Mouse (Mus musculus): Measurements from ENCODE around the gene Prtg. TPM values are rescaled to one million over a fixed set of nuclear protein-coding genes. Genes with fewer than 3 reads are reported as not detected.

The Prtg gene
- polyA plus RNA-seq, 1 experiment from 2014 or later, result 4.4 TPM

DNA sequence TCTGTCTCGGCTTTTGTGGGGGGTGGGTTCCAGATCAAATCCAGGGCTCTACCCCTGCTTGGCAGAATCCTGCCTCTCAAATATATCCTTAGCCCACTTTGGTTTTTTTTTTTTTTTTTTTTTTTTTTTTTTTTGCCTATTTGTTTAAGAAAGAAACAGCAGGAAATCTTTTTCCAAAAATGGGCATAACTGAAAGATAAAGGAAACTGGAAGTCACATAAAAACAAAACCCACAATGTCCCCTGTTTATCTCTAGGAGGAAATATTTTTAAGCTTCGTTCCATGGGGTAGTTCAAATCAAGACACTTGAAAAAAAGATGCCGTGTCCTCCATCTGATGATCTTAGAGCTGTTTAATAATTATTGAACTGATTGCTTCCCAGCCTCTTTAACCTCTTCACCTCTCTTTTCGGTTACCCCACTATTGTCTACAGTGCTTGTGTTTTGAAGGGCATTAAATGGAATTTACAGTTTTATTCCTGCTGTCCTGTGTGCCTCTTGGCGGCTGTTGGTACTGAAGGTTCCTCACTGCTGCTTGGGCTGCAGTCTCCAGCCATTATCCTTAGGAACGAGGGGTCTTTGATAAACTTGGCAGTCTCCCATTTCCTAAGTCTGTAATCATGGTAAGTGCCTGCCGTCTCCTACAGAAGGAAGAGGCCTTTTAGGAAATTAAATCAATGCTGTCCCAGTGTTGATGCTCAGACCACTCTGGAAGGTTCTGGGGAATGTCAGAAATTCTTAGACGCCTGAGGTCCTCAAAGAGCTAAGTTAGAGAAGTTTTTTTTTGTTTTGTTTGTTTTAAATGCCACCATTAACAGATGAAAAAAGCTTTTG lies 65.8 kb downstream of the Prtg start:
- H3K9ac ChIP-seq (ENCODE audit: low read length), result no peak overlapping the region
- H3K36me3 ChIP-seq (ENCODE audit: control insufficient read depth, insufficient read depth, low read length), result no peaks in the 10 kb centered on the region
- no peak overlapping the region for H3K4me3 ChIP-seq (ENCODE audit: low read depth, low read length)
- H3K4me2 ChIP-seq (ENCODE audit: low read depth), result no peak overlapping the region; the same call in 1 of the 2 replicates
- no peak for ATAC-seq (ENCODE audit: insufficient read depth, low FRiP score, low TSS enrichment)
- H3K27ac ChIP-seq (ENCODE audit: low read depth, low read length), result peak overlapping the region; percentile 5
- no peaks in the 10 kb centered on the region for H3K27me3 ChIP-seq (ENCODE audit: control insufficient read depth, insufficient read depth, low read length)
- no peak for DNase-seq (ENCODE audit: low spot score)
- WGBS, result 17% methylated on average over 8 of the region's 8 CpGs
- H3K4me1 ChIP-seq (ENCODE audit: control insufficient read depth, insufficient read depth, low read length), result peaks cover 16% of the 10 kb centered on the region
- no peaks in the 10 kb centered on the region for H3K9me3 ChIP-seq (ENCODE audit: control insufficient read depth, low read length)

DNA sequence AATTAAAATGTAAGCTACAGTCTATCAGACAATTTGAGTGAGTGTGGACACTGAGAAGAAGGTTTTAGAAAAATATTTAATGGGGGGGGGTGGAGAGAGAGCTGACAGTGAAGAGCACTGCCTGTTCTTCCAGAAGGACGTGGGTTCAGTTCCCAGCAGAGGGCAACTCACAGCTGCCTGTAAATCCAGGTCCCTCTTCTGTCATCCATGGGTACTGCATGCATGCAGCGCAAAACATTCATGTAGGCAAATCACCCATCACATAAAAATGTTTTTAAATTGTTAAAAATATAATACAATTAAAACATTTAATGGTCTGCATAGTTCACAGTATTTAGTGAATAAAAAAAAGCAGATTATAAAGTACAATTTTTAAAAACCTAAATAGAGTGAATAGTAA lies 69.2 kb downstream of the Prtg start:
- no peak overlapping the region for H3K27ac ChIP-seq (ENCODE audit: low read depth, low read length)
- H3K27me3 ChIP-seq (ENCODE audit: control insufficient read depth, insufficient read depth, low read length), result no peaks in the 10 kb centered on the region
- peaks cover 47% of the 10 kb centered on the region for H3K4me1 ChIP-seq (ENCODE audit: control insufficient read depth, insufficient read depth, low read length)
- ATAC-seq (ENCODE audit: insufficient read depth, low FRiP score, low TSS enrichment) (no peak), DNase-seq (ENCODE audit: low spot score) (no peak)
- H3K9me3 ChIP-seq (ENCODE audit: control insufficient read depth, low read length), result no peaks in the 10 kb centered on the region
- no peaks in the 10 kb centered on the region for H3K36me3 ChIP-seq (ENCODE audit: control insufficient read depth, insufficient read depth, low read length)
- H3K9ac ChIP-seq (ENCODE audit: low read length), result no peak overlapping the region
- WGBS, result 89% methylated on average over 2 of the region's 2 CpGs
- H3K4me3 ChIP-seq (ENCODE audit: low read depth, low read length), result no peak overlapping the region
- no peak overlapping the region for H3K4me2 ChIP-seq (ENCODE audit: low read depth)

DNA sequence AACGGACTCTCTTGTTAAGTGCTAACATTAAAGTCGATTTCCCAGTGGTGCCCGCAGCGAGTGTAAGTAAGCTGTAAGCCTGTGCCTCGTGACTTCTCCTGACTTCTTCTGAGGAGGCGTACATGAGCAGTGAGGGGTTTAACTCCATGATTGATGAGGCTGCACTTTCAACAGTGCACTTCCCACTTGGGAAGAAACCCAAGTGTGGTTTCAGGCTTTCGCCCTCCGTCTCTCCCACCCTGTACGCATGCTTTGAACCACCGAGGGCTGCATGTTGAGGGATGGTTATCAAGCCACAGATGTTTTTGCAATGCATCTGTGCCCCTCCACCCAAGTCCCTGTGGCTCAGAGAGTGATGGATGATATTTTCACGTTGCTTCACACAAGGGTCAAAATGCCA lies 71.2 kb downstream of the Prtg start:
- Histone ChIP-seq H3K27ac (ENCODE audit: low read depth, low read length) (peak overlapping the region; percentile 54), H3K4me3 (ENCODE audit: low read depth, low read length) (no peak overlapping the region), H3K4me2 (ENCODE audit: low read depth) (0 out of 2 replicates have a peak overlapping the region, but pooled peaks have one; percentile 10), H3K9me3 (ENCODE audit: control insufficient read depth, low read length) (no peaks in the 10 kb centered on the region), H3K9ac (ENCODE audit: low read length) (no peak overlapping the region), H3K27me3 (ENCODE audit: control insufficient read depth, insufficient read depth, low read length) (no peaks in the 10 kb centered on the region), H3K4me1 (ENCODE audit: control insufficient read depth, insufficient read depth, low read length) (peaks cover 43% of the 10 kb centered on the region), H3K36me3 (ENCODE audit: control insufficient read depth, insufficient read depth, low read length) (no peaks in the 10 kb centered on the region)
- 7% methylated on average over 11 of the region's 11 CpGs for WGBS
- DNase-seq (ENCODE audit: low spot score), result peak; percentile 75
- ATAC-seq (ENCODE audit: insufficient read depth, low FRiP score, low TSS enrichment), result peak; percentile 50

DNA sequence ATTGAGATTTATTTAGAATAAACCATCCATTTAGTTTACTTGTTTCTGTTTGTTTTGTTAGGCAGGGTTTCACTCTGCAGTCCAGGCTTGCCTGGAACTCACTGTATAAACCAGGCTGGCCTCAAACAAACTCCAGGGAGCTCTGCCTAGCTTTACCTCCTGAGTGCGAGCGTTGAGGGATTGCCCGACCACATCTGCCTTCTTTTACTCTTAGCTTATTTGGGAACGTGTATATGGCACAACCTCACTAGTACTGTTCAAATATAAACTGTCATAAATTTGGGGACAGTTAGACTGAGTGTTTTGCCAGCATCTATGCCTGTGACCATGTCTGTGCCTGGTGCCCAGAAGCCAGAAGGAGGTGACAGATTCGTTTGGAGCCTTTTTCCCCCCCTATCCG lies 72.0 kb downstream of the Prtg start:
- DNase-seq (ENCODE audit: low spot score) (no peak), ATAC-seq (ENCODE audit: insufficient read depth, low FRiP score, low TSS enrichment) (no peak)
- H3K4me1 ChIP-seq (ENCODE audit: control insufficient read depth, insufficient read depth, low read length), result peaks cover 43% of the 10 kb centered on the region
- no peaks in the 10 kb centered on the region for H3K27me3 ChIP-seq (ENCODE audit: control insufficient read depth, insufficient read depth, low read length)
- H3K9ac ChIP-seq (ENCODE audit: low read length), result no peak overlapping the region
- no peaks in the 10 kb centered on the region for H3K9me3 ChIP-seq (ENCODE audit: control insufficient read depth, low read length)
- H3K4me2 ChIP-seq (ENCODE audit: low read depth), result no peak overlapping the region
- H3K36me3 ChIP-seq (ENCODE audit: control insufficient read depth, insufficient read depth, low read length), result no peaks in the 10 kb centered on the region
- 36% methylated on average over 6 of the region's 6 CpGs for WGBS
- no peak overlapping the region for H3K4me3 ChIP-seq (ENCODE audit: low read depth, low read length)
- 0 out of 2 replicates have a peak overlapping the region, but pooled peaks have one; percentile 40 for H3K27ac ChIP-seq (ENCODE audit: low read depth, low read length)

DNA sequence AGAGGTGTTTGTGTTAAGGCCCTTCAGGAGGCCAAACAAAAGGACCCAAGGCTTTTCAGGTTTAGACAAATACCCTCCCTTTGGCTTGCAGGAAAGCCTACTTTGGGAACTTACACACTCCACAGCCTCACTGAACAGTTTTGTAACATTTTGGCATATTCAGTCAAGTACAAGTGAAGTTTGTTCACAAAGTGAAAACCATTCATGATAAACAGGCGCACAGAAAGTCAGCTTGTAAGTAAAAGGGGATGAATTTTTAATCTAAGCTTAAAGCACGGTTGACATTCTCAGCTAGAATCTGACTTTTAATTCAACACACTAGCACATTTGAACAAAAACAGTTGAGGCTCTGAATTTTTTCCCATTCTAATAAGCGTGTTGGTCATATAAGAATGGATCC lies 72.9 kb downstream of the Prtg start:
- Histone ChIP-seq H3K9me3 (ENCODE audit: control insufficient read depth, low read length) (no peaks in the 10 kb centered on the region), H3K27ac (ENCODE audit: low read depth, low read length) (no peak overlapping the region; the same call in 1 of the 2 replicates), H3K4me1 (ENCODE audit: control insufficient read depth, insufficient read depth, low read length) (peaks cover 43% of the 10 kb centered on the region), H3K4me2 (ENCODE audit: low read depth) (no peak overlapping the region), H3K36me3 (ENCODE audit: control insufficient read depth, insufficient read depth, low read length) (no peaks in the 10 kb centered on the region), H3K9ac (ENCODE audit: low read length) (no peak overlapping the region), H3K27me3 (ENCODE audit: control insufficient read depth, insufficient read depth, low read length) (no peaks in the 10 kb centered on the region), H3K4me3 (ENCODE audit: low read depth, low read length) (no peak overlapping the region)
- ATAC-seq (ENCODE audit: insufficient read depth, low FRiP score, low TSS enrichment) (no peak), DNase-seq (ENCODE audit: low spot score) (no peak)
- 59% methylated on average over 3 of the region's 3 CpGs for WGBS

DNA sequence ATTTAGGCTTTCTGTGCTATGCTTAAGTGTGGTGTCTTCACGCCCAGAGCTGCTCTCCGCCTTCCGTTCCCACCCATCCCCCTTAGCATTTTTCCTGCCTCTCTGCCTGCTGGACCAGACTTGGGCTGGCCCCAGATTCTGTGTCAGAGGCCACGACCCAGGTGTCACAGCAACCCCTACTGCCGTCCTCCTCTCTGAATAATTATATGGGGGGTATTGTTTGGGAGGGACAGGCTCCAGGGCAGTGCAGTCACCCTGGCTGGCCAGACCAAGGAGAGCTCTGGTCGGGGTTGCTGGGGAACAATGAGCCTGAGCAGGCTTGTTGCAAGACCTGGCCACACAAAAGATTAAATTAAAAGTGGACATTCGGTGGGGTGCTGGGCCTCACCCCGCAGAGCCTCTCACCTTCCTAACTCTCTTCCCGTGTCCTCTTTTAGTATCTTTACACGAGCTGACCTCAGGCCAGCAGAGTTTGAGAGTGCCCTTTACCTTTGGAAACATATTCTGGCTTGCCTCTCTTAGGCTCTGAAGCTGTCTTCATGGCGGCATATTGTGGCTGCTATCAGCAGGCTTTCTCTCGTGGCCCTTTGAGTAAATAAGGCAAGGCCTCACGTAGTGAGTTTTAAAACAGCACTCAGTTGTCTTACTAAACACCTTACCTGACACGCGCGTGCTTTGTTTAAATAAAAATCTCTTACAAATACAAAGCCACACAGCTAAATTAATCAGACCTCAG lies 73.7 kb downstream of the Prtg start:
- no peaks in the 10 kb centered on the region for H3K36me3 ChIP-seq (ENCODE audit: control insufficient read depth, insufficient read depth, low read length)
- WGBS, result 18% methylated on average over 16 of the region's 16 CpGs
- DNase-seq (ENCODE audit: low spot score), result peak; percentile 58
- peaks cover 43% of the 10 kb centered on the region for H3K4me1 ChIP-seq (ENCODE audit: control insufficient read depth, insufficient read depth, low read length)
- peak; percentile 33; the same call in 1 of the 2 replicates for ATAC-seq (ENCODE audit: insufficient read depth, low FRiP score, low TSS enrichment)
- H3K9ac ChIP-seq (ENCODE audit: low read length), result peak overlapping the region; percentile 39; the same call in 1 of the 2 replicates
- H3K4me2 ChIP-seq (ENCODE audit: low read depth), result no peak overlapping the region
- H3K9me3 ChIP-seq (ENCODE audit: control insufficient read depth, low read length), result no peaks in the 10 kb centered on the region
- no peak overlapping the region for H3K4me3 ChIP-seq (ENCODE audit: low read depth, low read length)
- H3K27me3 ChIP-seq (ENCODE audit: control insufficient read depth, insufficient read depth, low read length), result no peaks in the 10 kb centered on the region
- H3K27ac ChIP-seq (ENCODE audit: low read depth, low read length), result peak overlapping the region; percentile 78

DNA sequence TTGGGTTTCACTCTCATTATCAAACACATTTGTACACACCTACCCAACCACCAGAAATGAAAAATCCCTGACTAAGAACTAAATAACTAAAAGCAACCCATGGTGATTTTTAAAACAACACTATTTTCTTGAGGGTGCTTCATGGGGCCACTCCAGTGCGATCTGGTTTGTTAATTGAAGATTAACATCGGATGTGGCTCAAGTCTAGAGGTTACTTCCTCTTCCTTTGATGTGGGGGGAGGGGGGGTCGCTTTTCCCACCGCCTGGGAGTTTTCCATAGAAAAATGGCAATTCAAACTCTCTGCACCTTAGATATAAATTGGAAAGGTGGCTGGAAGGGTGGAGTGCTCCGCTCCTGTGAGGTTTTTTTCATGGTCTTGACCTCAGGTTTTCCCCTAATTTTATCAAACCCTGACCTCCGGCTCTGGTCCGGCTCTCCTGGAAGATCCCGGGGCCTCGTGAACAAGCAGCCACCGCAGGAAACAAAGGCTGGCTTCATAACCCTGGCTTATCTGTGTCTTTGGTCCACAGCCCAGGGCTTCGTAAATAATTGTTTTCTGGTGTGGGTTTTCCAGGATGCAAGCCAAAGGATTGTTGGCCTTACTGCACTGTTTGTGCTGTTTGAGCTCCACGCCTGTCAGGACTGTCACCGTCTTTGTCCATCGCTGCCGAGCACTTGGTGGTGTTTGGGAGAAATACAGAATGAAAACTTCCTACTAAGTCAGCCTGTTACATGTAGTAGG lies 74.5 kb downstream of the Prtg start:
- H3K36me3 ChIP-seq (ENCODE audit: control insufficient read depth, insufficient read depth, low read length), result no peaks in the 10 kb centered on the region
- ATAC-seq (ENCODE audit: insufficient read depth, low FRiP score, low TSS enrichment), result no peak
- no peak overlapping the region for H3K9ac ChIP-seq (ENCODE audit: low read length)
- H3K4me3 ChIP-seq (ENCODE audit: low read depth, low read length), result no peak overlapping the region
- H3K27ac ChIP-seq (ENCODE audit: low read depth, low read length), result peak overlapping the region; percentile 78
- no peak for DNase-seq (ENCODE audit: low spot score)
- peaks cover 43% of the 10 kb centered on the region for H3K4me1 ChIP-seq (ENCODE audit: control insufficient read depth, insufficient read depth, low read length)
- H3K27me3 ChIP-seq (ENCODE audit: control insufficient read depth, insufficient read depth, low read length), result no peaks in the 10 kb centered on the region
- H3K4me2 ChIP-seq (ENCODE audit: low read depth), result 0 out of 2 replicates have a peak overlapping the region, but pooled peaks have one; percentile 10
- 29% methylated on average over 15 of the region's 15 CpGs for WGBS
- H3K9me3 ChIP-seq (ENCODE audit: control insufficient read depth, low read length), result no peaks in the 10 kb centered on the region

DNA sequence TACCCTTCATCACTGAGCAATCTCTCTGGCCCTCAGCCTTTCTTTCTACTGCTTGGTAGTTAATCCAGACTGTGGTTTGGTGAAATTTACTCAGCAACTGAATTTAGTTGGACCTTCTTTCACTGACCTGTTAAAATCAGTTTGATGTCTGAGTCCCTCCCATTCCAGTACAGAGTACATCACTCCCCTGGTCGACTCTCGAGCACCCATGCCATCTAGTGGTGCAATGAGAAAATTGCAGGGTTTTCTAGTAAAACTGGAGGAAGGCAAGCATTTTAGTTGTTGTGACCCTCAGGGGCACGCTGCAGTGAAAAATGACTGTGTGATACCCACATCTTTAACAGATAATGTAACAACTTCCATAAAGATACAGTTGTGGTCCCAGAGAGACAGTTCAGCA lies 77.3 kb downstream of the Prtg start:
- no peak overlapping the region for H3K9ac ChIP-seq (ENCODE audit: low read length)
- H3K27me3 ChIP-seq (ENCODE audit: control insufficient read depth, insufficient read depth, low read length), result no peaks in the 10 kb centered on the region
- 26% methylated on average over 3 of the region's 3 CpGs for WGBS
- no peaks in the 10 kb centered on the region for H3K36me3 ChIP-seq (ENCODE audit: control insufficient read depth, insufficient read depth, low read length)
- DNase-seq (ENCODE audit: low spot score), result peak; percentile 56
- no peaks in the 10 kb centered on the region for H3K9me3 ChIP-seq (ENCODE audit: control insufficient read depth, low read length)
- H3K4me2 ChIP-seq (ENCODE audit: low read depth), result no peak overlapping the region
- H3K4me3 ChIP-seq (ENCODE audit: low read depth, low read length), result no peak overlapping the region
- 0 out of 2 replicates have a peak, but pooled peaks have one; percentile 40 for ATAC-seq (ENCODE audit: insufficient read depth, low FRiP score, low TSS enrichment)
- H3K27ac ChIP-seq (ENCODE audit: low read depth, low read length), result no peak overlapping the region
- H3K4me1 ChIP-seq (ENCODE audit: control insufficient read depth, insufficient read depth, low read length), result peaks cover 25% of the 10 kb centered on the region

Measured in neural tube, embryonic 11.5 days (tissue).